25 mouse cellular contexts compared by ENCODE assay signal in the genomic region with DNA sequence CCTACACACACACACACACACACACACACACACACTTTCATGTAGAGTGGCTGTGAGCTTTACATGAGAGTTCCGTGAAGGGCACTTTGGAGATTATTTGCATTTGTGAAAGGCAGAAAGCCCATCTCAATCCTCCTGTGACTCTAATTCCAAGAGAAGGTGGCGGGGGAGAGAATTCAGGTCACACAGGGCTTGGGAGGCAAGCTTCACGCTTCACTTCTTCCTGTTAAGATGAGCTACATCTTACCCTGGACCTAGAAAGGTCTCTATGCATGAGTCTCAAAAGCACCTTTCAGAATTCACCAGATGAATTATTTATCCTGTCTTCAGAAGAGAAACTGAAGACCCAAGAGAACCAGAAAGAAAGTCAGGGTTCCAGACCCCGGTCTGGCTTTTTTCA. TPM values are rescaled to one million over a fixed set of nuclear protein-coding genes. Genes with fewer than 3 reads are reported as not detected.
DNase-seq lines count a peak whose midpoint lies in the region; ATAC-seq and TF ChIP-seq lines count a peak whose summit lies in the region.
"Had no signal": no experiment of that assay in that cellular context is flagged by ENCODE, and none has a peak within 500 bp of the region (broad histone marks: within the 10 kb centered on the region; RNA-seq: fewer than 3 reads in every experiment).

No protein-coding gene starts in this region.

- peak; percentile 18; the same call in 1 of the 2 replicates for ATAC-seq in kidney, embryonic 14.5 days (ENCODE audit: low FRiP score, low TSS enrichment)
- ATAC-seq in midbrain, postnatal 0 days (ENCODE audit: low FRiP score): no peak
- ATAC-seq in midbrain, embryonic 14.5 days (ENCODE audit: low FRiP score, low TSS enrichment): no peak
- ATAC-seq: activated CD4-positive, CD25-positive, alpha-beta regulatory T cell, adult 4 months; CD4-positive, CD25-positive, alpha-beta regulatory T cell, adult 4 months; forebrain, embryonic 14.5 days; Patski had no signal

- no peak overlapping the region for H3K9ac ChIP-seq in kidney, embryonic 14.5 days (ENCODE audit: low read depth, low read length)
- no peak overlapping the region for H3K9ac ChIP-seq in midbrain, postnatal 0 days (replicated peaks; ENCODE audit: low read length, poor library complexity, severe bottlenecking)
- H3K9ac ChIP-seq in midbrain, embryonic 14.5 days (replicated peaks; ENCODE audit: low read length): no peak overlapping the region
- H3K9ac ChIP-seq: embryonic facial prominence, embryonic 13.5 days; embryonic facial prominence, embryonic 15.5 days; forebrain, embryonic 12.5 days had no signal

- no peaks in the 10 kb centered on the region; the same call in 1 of the 2 replicates for H3K9me3 ChIP-seq in kidney, embryonic 14.5 days (ENCODE audit: control insufficient read depth, low read length)
- H3K9me3 ChIP-seq in midbrain, postnatal 0 days (ENCODE audit: low read length): no peaks in the 10 kb centered on the region
- no peaks in the 10 kb centered on the region for H3K9me3 ChIP-seq in midbrain, embryonic 14.5 days (ENCODE audit: control insufficient read depth, low read length)
- H3K9me3 ChIP-seq: embryonic facial prominence, embryonic 15.5 days; forebrain, embryonic 10.5 days; forebrain, embryonic 12.5 days; G1E had no signal

- no peak for DNase-seq in kidney, adult 8-10 months
- DNase-seq in midbrain, postnatal 0 days (ENCODE audit: low spot score): no peak
- DNase-seq in midbrain, embryonic 14.5 days: no peak
- DNase-seq in retina, postnatal 1 day: peak; percentile 76
- no peak for DNase-seq in frontal cortex, postnatal 36 days (ENCODE audit: low spot score in 2 of 2)
- DNase-seq in layer of hippocampus, postnatal 36 days: no peak
- DNase-seq: adrenal gland, adult 2 months; adrenal gland, postnatal 10 days; adrenal gland, postnatal 25 days; B cell, adult 2 months; cerebellum, adult 11 months; cerebellum, adult 8-10 months; embryo, embryonic 11 days had no signal

- H3K36me3 ChIP-seq in kidney, embryonic 14.5 days (ENCODE audit: control insufficient read depth, insufficient read depth, low read length): no peaks in the 10 kb centered on the region
- no peaks in the 10 kb centered on the region for H3K36me3 ChIP-seq in midbrain, postnatal 0 days (ENCODE audit: insufficient read depth, low read length)
- no peaks in the 10 kb centered on the region for H3K36me3 ChIP-seq in midbrain, embryonic 14.5 days (ENCODE audit: control insufficient read depth, insufficient read depth, low read length)
- H3K36me3 ChIP-seq: embryonic facial prominence, embryonic 13.5 days; embryonic facial prominence, embryonic 15.5 days; forebrain, embryonic 10.5 days; forebrain, embryonic 12.5 days; G1E had no signal

- WGBS in kidney, embryonic 14.5 days: 55% methylated on average over 4 of the region's 4 CpGs
- WGBS in midbrain, postnatal 0 days: 62% methylated on average over 4 of the region's 4 CpGs
- WGBS in midbrain, embryonic 14.5 days: 59% methylated on average over 4 of the region's 4 CpGs

- TF ChIP-seq CTCF in midbrain, postnatal 0 days (IDR thresholded peaks at IDR 0.05): no peak

- H3K4me1 ChIP-seq in kidney, embryonic 14.5 days (ENCODE audit: control insufficient read depth, insufficient read depth, low read length): 0 out of 2 replicates have a peak, but pooled peaks cover 2% of the 10 kb centered on the region
- H3K4me1 ChIP-seq in midbrain, postnatal 0 days (ENCODE audit: insufficient read depth, low read length): no peaks in the 10 kb centered on the region
- no peaks in the 10 kb centered on the region for H3K4me1 ChIP-seq in midbrain, embryonic 14.5 days (ENCODE audit: control insufficient read depth, insufficient read depth, low read length)
- H3K4me1 ChIP-seq: embryonic facial prominence, embryonic 13.5 days; embryonic facial prominence, embryonic 15.5 days; forebrain, embryonic 12.5 days had no signal

- no peaks in the 10 kb centered on the region for H3K27me3 ChIP-seq in kidney, embryonic 14.5 days (ENCODE audit: control insufficient read depth, insufficient read depth, low read length)
- H3K27me3 ChIP-seq in midbrain, postnatal 0 days (ENCODE audit: insufficient read depth, low read length): no peaks in the 10 kb centered on the region
- no peaks in the 10 kb centered on the region for H3K27me3 ChIP-seq in midbrain, embryonic 14.5 days (ENCODE audit: control insufficient read depth, insufficient read depth, low read length)
- H3K27me3 ChIP-seq: CH12.LX; embryonic facial prominence, embryonic 13.5 days; embryonic facial prominence, embryonic 15.5 days; forebrain, embryonic 12.5 days; Patski had no signal

- H3K4me3 ChIP-seq in kidney, embryonic 14.5 days (ENCODE audit: low read length): no peak overlapping the region
- no peak overlapping the region for H3K4me3 ChIP-seq in midbrain, postnatal 0 days (ENCODE audit: low read depth, low read length)
- H3K4me3 ChIP-seq in midbrain, embryonic 14.5 days (replicated peaks; ENCODE audit: low read depth, low read length): no peak overlapping the region
- H3K4me3 ChIP-seq: embryonic facial prominence, embryonic 13.5 days; embryonic facial prominence, embryonic 15.5 days; erythroblast, embryonic 14.5 days; forebrain, embryonic 10.5 days; forebrain, embryonic 12.5 days had no signal

- no peak overlapping the region for H3K4me2 ChIP-seq in kidney, embryonic 14.5 days (replicated peaks; ENCODE audit: low read depth, low read length)
- no peak overlapping the region for H3K4me2 ChIP-seq in midbrain, postnatal 0 days (ENCODE audit: low read depth, low read length, poor library complexity, severe bottlenecking)
- H3K4me2 ChIP-seq in midbrain, embryonic 14.5 days (ENCODE audit: low read length): no peak overlapping the region
- H3K4me2 ChIP-seq: embryonic facial prominence, embryonic 13.5 days; embryonic facial prominence, embryonic 15.5 days; forebrain, embryonic 12.5 days had no signal

- H3K27ac ChIP-seq in kidney, embryonic 14.5 days (ENCODE audit: low read depth, low read length): no peak overlapping the region
- H3K27ac ChIP-seq in midbrain, postnatal 0 days (ENCODE audit: low read depth, low read length): 0 out of 2 replicates have a peak overlapping the region, but pooled peaks have one; percentile 3
- H3K27ac ChIP-seq in midbrain, embryonic 14.5 days (replicated peaks; ENCODE audit: low read depth, low read length): no peak overlapping the region
- H3K27ac ChIP-seq: embryonic facial prominence, embryonic 13.5 days; embryonic facial prominence, embryonic 15.5 days; forebrain, embryonic 10.5 days; forebrain, embryonic 12.5 days had no signal

RNA-seq across cellular contexts. Expression of gene Proser2, which starts 16.2 kb away (rescaled TPM):
- 10.5 and 11.3 TPM in 2 replicates for polyA plus RNA-seq in kidney, embryonic 14.5 days (2014; fragmentation: Nextera tagmentation; extraction: Ambion mirVana)
- 7.0 and 7.1 TPM in 2 replicates for total RNA-seq in midbrain, postnatal 0 days (2014; rRNA removed)
- polyA plus RNA-seq in midbrain, postnatal 0 days (2015; fragmentation: Nextera tagmentation; extraction: Ambion mirVana): 7.2 and 7.4 TPM in 2 replicates
- polyA plus RNA-seq in midbrain, embryonic 14.5 days (2014; fragmentation: Nextera tagmentation; extraction: Ambion mirVana): 4.0 and 4.1 TPM in 2 replicates
- total RNA-seq in layer of hippocampus, postnatal 36 days (2021): 1 to 10 TPM; 2.2 to 2.3 TPM
- polyA plus RNA-seq: activated CD4-positive, CD25-positive, alpha-beta regulatory T cell, adult 4 months; G1E had no signal
